Mouse (Mus musculus) lung, embryonic 15.5 days (tissue): ENCODE results near the gene Ruvbl2. TPM values are rescaled to one million over a fixed set of nuclear protein-coding genes. Genes with fewer than 3 reads are reported as not detected.
"Not testable (repeated sequence)": the region's sequence is repeated elsewhere in the genome, so short reads cannot be mapped to it uniquely, and the experiment has no call there.

Source experiments
- ATAC-seq: fragments of 200-750 bp; cut with Nextera tagmentation; 2 replicates; pipeline ENCODE4 v1.8.0; 2017; ENCODE audit warnings: moderate number of reproducible peaks, borderline replicate concordance; ENCODE audit not compliant: low FRiP score, low TSS enrichment; ENCODE audit errors: extremely low read depth
- H3K27ac ChIP-seq: fragments of 300-500 bp; sonication (generic); 2 replicates; pipeline ENCODE4 v1.5.1; 2015; ENCODE audit warnings: moderate library complexity, mild to moderate bottlenecking, inconsistent platforms
- H3K27me3 ChIP-seq: fragments of 300-500 bp; sonication (generic); 2 replicates; pipeline ENCODE4 v1.6.1; 2015; ENCODE audit warnings: inconsistent platforms
- H3K36me3 ChIP-seq: fragments of 300-500 bp; sonication (generic); 2 replicates; pipeline ENCODE4 v1.6.1; 2015; ENCODE audit warnings: inconsistent platforms
- H3K4me1 ChIP-seq: fragments of 300-500 bp; sonication (generic); 2 replicates; pipeline ENCODE4 v1.6.1; 2015; ENCODE audit warnings: inconsistent platforms
- H3K4me2 ChIP-seq: fragments of 300-500 bp; sonication (generic); 2 replicates; pipeline ENCODE4 v1.6.1; 2015; ENCODE audit warnings: inconsistent platforms, mild to moderate bottlenecking, moderate library complexity
- H3K4me3 ChIP-seq: fragments of 300-500 bp; sonication (generic); 2 replicates; pipeline ENCODE4 v1.5.1; 2015; ENCODE audit warnings: mild to moderate bottlenecking, inconsistent platforms
- H3K9ac ChIP-seq: fragments of 300-500 bp; sonication (generic); 2 replicates; pipeline ENCODE4 v1.6.1; 2015; ENCODE audit warnings: inconsistent platforms
- H3K9me3 ChIP-seq: fragments of 300-500 bp; sonication (generic); 2 replicates; pipeline ENCODE4 v1.6.1; 2016; ENCODE audit warnings: inconsistent platforms
- WGBS: fragments of 180-500 bp; shearing (Covaris S2); methylation state at CpG from one replicate; pipeline ENCODE4 v1.1.7; 2015; 5-methylcytosine and 5-hydroxymethylcytosine counted together
- polyA plus RNA-seq: library from polyadenylated mRNA; unstranded; fragments of >200 nt; fragmentation: Nextera tagmentation; extraction: Ambion mirVana; gene quantifications from 2 replicates; pipeline ENCODE4 v1.2.1, GENCODE M21; 2015

Ruvbl2 gene
- polyA plus RNA-seq, 1 experiment from 2014 or later = 161 TPM

DNA sequence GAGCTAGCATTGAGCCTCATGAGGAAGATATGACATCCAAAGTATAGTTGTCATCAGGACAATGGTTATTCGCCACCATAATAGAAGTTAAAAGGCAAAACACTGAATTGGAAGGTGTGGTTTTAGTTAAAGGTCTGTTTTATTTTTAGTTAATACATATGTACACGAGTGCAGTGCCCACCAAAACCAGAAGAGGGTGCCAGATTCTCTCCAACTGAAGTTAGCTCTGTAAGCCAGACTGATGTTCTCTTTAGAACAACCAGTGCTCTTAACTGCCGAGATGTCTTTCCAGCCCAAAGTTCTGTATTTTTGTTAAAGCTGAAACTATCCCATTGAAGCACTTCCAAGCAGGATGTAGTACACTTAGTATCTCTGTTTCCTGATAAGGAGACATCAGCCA is 33.0 kb upstream of the Ruvbl2 start:
- H3K4me3 ChIP-seq = no peak overlapping the region

GRCm38 (mm10) chr7:45467090-45467670 is 29.3 kb upstream of the Ruvbl2 start:
- Histone ChIP-seq H3K4me3 (peak overlapping the region; percentile 83), H3K27me3 (no peaks in the 10 kb centered on the region), H3K9ac (0 out of 2 replicates have a peak overlapping the region, but pooled peaks have one; percentile 33), H3K27ac (peak overlapping the region; percentile 73), H3K4me2 (peak overlapping the region; percentile 71), H3K9me3 (no peaks in the 10 kb centered on the region), H3K4me1 (peaks cover 20% of the 10 kb centered on the region), H3K36me3 (peaks cover 26% of the 10 kb centered on the region)
- ATAC-seq = peak; percentile 55
- 21% methylated on average over 7 of the region's 7 CpGs for WGBS

More for the DNA sequence above, 33.0 kb upstream of the Ruvbl2 start:
- H3K36me3 ChIP-seq = no peaks in the 10 kb centered on the region
- peaks cover 12% of the 10 kb centered on the region for H3K4me1 ChIP-seq
- no peak overlapping the region for H3K4me2 ChIP-seq
- ATAC-seq = no peak
- H3K27ac ChIP-seq = no peak overlapping the region
- 6% methylated on average over 3 of the region's 3 CpGs for WGBS
- H3K9me3 ChIP-seq = no peaks in the 10 kb centered on the region
- no peaks in the 10 kb centered on the region for H3K27me3 ChIP-seq
- no peak overlapping the region for H3K9ac ChIP-seq

DNA sequence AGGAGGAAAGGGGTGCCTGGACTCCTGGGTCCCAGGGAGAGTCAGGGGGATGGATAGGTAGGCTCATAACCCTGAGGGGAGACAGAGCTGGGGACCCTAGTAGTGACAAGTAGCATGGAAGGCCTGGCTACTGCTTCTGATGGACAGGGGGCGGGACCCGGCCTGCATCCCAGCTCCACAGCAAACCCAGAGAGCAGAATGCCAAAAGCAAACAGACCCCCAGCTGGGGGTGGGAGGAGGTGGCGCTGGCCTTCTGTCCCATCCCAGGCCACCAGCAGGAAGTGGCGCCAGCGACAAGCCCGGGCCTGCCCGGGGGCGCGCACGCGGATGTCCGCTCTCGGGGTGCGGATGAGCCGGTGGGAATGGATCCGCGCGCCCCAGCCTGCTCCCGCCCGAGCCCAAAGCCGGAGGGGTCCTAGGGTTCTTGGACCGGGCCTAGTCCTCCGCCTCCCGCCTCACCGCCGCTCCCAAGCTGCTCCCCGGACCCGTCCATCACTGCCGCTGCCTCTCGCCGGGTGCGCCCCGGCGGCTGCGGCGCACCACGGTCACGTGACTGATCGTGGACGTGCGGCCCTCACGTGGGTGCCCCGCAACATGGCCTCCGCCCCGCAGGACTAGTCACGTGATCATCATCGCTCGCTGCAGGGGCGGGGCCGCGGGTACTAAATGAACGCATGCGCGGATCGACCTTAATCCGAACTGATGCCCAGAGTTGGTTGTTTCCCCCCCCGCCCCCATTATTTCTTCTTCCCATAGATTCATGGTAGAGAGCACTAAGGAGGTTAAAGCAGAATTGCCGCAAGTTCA is 28.6 kb upstream of the Ruvbl2 start, which contains the start of gene Bax:
Gene Bax, minus strand, starts transcription at position 616 of the 807 bp plus-strand sequence.
- WGBS = 0% methylated on average over 50 of the region's 58 CpGs
- H3K9me3 ChIP-seq = no peaks in the 10 kb centered on the region
- peak; percentile 76 for ATAC-seq
- peaks cover 30% of the 10 kb centered on the region for H3K36me3 ChIP-seq
- H3K27me3 ChIP-seq = no peaks in the 10 kb centered on the region
- peaks cover 25% of the 10 kb centered on the region for H3K4me1 ChIP-seq
- peak within 1 kb of the TSS; percentile 73 for H3K27ac ChIP-seq
- peak within 1 kb of the TSS; percentile 71 for H3K4me2 ChIP-seq
- H3K4me3 ChIP-seq = peak within 1 kb of the TSS; percentile 83
- peak within 1 kb of the TSS; percentile 65 for H3K9ac ChIP-seq

DNA sequence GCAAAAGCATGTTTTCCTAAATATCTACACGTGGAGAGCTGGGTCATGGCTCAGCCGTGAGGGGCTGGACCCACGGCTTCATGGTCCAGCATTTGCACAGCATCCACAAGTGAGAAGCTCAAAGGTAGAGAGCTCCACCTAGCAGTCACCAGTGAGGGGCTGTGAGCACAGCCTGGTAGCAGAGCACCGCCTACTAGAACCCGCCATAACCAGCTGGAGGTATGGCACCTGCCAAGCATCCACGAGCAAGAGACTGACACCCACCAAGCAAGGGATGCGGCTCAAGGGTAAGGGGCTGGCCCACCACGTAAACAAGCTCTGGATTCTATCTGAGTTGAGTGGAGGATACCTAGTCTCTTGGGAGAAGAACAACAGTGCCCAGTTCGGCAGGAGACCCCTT is 27.7 kb upstream of the Ruvbl2 start:
- ATAC-seq = no peak
- peaks cover 30% of the 10 kb centered on the region for H3K36me3 ChIP-seq
- H3K9ac ChIP-seq = peak overlapping the region; percentile 65; the same call in 1 of the 2 replicates
- H3K4me3 ChIP-seq = peak overlapping the region; percentile 83
- H3K27me3 ChIP-seq = no peaks in the 10 kb centered on the region
- H3K4me2 ChIP-seq = peak overlapping the region; percentile 71
- no peaks in the 10 kb centered on the region for H3K9me3 ChIP-seq
- H3K27ac ChIP-seq = no peak overlapping the region
- peaks cover 33% of the 10 kb centered on the region for H3K4me1 ChIP-seq
- 76% methylated on average over 9 of the region's 9 CpGs for WGBS

DNA sequence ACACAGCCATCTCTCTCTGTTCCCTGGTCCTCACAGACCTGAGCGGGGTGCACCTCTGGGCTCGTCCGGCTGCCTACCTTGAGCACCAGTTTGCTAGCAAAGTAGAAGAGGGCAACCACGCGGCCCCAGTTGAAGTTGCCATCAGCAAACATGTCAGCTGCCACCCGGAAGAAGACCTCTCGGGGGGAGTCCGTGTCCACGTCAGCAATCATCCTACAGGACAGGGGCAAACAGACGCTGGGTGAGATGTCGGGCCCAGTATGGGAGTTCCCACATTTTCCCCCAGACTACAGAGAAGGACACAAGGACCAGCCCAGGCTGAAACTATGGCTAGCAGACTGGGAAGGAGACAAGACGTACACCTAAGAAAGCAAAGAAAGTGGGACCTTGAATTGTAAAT is 27.2 kb upstream of the Ruvbl2 start:
- H3K27me3 ChIP-seq = no peaks in the 10 kb centered on the region
- H3K4me3 ChIP-seq = 0 out of 2 replicates have a peak overlapping the region, but pooled peaks have one; percentile 83
- WGBS = 89% methylated on average over 12 of the region's 12 CpGs
- H3K9me3 ChIP-seq = no peaks in the 10 kb centered on the region
- no peak overlapping the region for H3K27ac ChIP-seq
- no peak overlapping the region for H3K9ac ChIP-seq
- H3K36me3 ChIP-seq = peaks cover 30% of the 10 kb centered on the region
- no peak for ATAC-seq
- peak overlapping the region; percentile 71 for H3K4me2 ChIP-seq
- H3K4me1 ChIP-seq = peaks cover 37% of the 10 kb centered on the region

DNA sequence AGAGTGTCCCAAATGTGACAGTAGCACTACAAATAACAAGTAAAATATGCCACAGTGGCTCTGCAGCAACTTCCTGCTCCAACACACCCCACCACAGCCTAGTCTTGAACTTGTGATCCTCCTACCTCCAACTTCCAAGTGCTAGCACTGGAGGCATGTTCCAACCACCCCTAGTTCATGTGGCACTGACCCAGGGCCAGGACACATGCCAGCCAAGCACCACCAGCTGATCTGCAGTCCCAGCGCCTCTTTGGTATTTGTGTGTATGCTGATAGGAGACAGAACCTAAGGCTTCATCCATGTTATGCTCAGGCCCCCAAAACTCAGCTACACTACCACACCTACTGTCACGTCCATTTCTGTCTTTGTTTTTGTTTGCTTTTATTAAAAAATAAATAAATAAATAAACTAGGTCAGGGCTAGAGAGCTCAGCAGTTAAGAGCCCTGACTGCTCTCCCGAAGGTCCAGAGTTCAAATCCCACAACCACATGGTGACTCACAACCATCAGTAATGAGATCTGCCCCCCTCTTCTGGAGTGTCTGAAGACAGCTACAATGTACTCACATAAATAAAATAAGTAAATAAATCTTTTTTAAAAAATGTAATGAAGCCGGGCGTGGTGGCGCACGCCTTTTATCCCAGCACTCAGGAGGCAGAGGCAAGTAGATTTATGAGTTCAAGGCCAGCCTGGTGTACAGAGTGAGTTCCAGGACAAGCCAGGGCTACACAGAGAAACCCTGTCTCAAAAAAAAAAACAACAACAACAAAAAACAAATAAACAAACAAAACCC is 26.3 kb upstream of the Ruvbl2 start:
- WGBS = 90% methylated on average over 7 of the region's 7 CpGs
- peaks cover 30% of the 10 kb centered on the region for H3K36me3 ChIP-seq
- H3K4me1 ChIP-seq = peaks cover 40% of the 10 kb centered on the region
- no peak overlapping the region for H3K4me3 ChIP-seq
- H3K27me3 ChIP-seq = no peaks in the 10 kb centered on the region
- no peak for ATAC-seq
- no peak overlapping the region for H3K4me2 ChIP-seq
- no peaks in the 10 kb centered on the region for H3K9me3 ChIP-seq
- no peak overlapping the region for H3K27ac ChIP-seq
- no peak overlapping the region for H3K9ac ChIP-seq

- not testable (repeated sequence) for H3K27ac ChIP-seq, H3K27me3 ChIP-seq, ATAC-seq, H3K4me2 ChIP-seq, H3K9me3 ChIP-seq, H3K9ac ChIP-seq, H3K4me3 ChIP-seq
- Histone ChIP-seq H3K36me3 (peaks cover 37% of the 10 kb centered on the region), H3K4me1 (peaks cover 47% of the 10 kb centered on the region)
- WGBS = 73% methylated on average over 4 of the region's 4 CpGs
Measured at GRCm38 (mm10) chr7:45462868-45463267, 25.0 kb upstream of the Ruvbl2 start.

DNA sequence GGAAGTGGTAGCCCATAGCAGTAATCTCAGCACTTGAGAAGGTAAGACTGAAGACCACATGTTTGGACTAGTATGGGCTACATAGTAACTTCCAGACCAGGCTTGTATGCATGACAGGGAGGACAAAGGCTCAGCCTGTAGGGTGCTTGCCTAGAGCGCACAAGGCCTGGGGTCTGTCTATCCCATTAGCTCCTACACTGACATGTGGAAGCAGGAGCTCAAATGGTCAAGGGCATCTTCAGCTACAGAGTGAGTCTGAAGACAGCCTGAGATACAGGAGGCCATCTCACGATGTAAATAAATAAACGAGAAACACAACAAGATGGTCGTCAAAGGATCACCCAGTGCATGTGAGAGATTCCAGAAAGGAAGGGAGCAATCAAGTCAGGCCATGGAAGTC is 24.4 kb upstream of the Ruvbl2 start:
- 86% methylated on average over 4 of the region's 4 CpGs for WGBS

DNA sequence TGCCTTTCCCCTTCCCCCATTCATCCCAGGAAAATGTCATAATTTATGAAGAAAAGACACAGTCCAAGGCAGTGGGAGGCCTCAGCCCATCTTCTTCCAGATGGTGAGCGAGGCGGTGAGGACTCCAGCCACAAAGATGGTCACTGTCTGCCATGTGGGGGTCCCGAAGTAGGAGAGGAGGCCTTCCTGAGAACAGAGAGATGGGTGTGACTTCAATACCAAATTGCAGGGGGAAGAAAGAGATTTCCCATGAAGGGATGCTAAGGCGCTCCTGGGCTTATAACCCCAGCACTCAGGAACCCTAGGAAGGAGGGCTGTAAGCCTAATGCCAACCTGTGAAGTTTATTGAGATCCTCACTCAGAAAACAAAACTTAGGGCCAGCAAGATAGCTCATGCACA is 23.9 kb upstream of the Ruvbl2 start:
- Histone ChIP-seq H3K4me3 (no peak overlapping the region), H3K9me3 (no peaks in the 10 kb centered on the region), H3K27ac (peak overlapping the region; percentile 89), H3K4me2 (no peak overlapping the region), H3K4me1 (peaks cover 47% of the 10 kb centered on the region), H3K27me3 (no peaks in the 10 kb centered on the region), H3K36me3 (peaks cover 46% of the 10 kb centered on the region), H3K9ac (no peak overlapping the region)
- 85% methylated on average over 4 of the region's 4 CpGs for WGBS
- ATAC-seq = no peak

More for the DNA sequence above, 24.4 kb upstream of the Ruvbl2 start:
- H3K4me1 ChIP-seq = peaks cover 49% of the 10 kb centered on the region
- H3K4me2 ChIP-seq = no peak overlapping the region
- no peak for ATAC-seq
- H3K9ac ChIP-seq = no peak overlapping the region
- no peaks in the 10 kb centered on the region for H3K9me3 ChIP-seq
- H3K27me3 ChIP-seq = no peaks in the 10 kb centered on the region
- H3K36me3 ChIP-seq = peaks cover 43% of the 10 kb centered on the region
- no peak overlapping the region for H3K4me3 ChIP-seq
- no peak overlapping the region for H3K27ac ChIP-seq

GRCm38 (mm10) chr7:45461326-45461725 is 23.4 kb upstream of the Ruvbl2 start:
- H3K4me3 ChIP-seq = no peak overlapping the region
- no peaks in the 10 kb centered on the region for H3K27me3 ChIP-seq
- peaks cover 47% of the 10 kb centered on the region for H3K4me1 ChIP-seq
- 54% methylated on average over 5 of the region's 5 CpGs for WGBS
- H3K27ac ChIP-seq = peak overlapping the region; percentile 89
- H3K9ac ChIP-seq = no peak overlapping the region
- H3K4me2 ChIP-seq = peak overlapping the region; percentile 59; the same call in 1 of the 2 replicates
- peaks cover 46% of the 10 kb centered on the region for H3K36me3 ChIP-seq
- no peak for ATAC-seq
- H3K9me3 ChIP-seq = no peaks in the 10 kb centered on the region

DNA sequence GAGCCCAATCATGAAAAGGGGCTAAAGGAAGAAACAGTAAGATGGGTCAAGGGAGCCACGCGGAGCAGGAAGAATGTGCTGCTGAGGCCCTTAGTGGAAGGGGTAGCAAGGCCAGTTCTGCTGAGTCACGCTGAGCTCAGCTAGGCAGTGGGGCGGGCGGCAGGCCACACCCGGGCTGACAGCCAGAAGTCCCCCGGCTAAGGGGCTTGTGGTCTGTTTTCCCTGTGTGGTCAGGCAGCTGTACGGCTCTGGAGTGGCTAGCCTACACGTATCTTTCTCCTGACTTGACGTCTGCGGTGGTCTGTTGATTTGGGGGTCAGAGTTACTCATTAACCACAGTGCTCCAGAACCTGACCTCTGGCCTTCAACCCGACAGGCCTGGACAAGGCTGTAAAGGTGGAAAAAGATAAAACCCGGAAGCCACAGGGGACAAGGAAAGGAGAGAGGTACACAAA is 23.0 kb upstream of the Ruvbl2 start:
- H3K36me3 ChIP-seq = peaks cover 50% of the 10 kb centered on the region
- H3K4me2 ChIP-seq = peak overlapping the region; percentile 59
- WGBS = 8% methylated on average over 13 of the region's 13 CpGs
- H3K27ac ChIP-seq = peak overlapping the region; percentile 89
- H3K9ac ChIP-seq = no peak overlapping the region
- H3K4me1 ChIP-seq = peaks cover 44% of the 10 kb centered on the region
- H3K9me3 ChIP-seq = no peaks in the 10 kb centered on the region
- ATAC-seq = peak; percentile 8; the same call in 1 of the 2 replicates
- H3K27me3 ChIP-seq = no peaks in the 10 kb centered on the region
- H3K4me3 ChIP-seq = 0 out of 2 replicates have a peak overlapping the region, but pooled peaks have one; percentile 1
